Mouse (Mus musculus) lung, embryonic 14.5 days (tissue): Measurements from ENCODE around the gene Tcp10b. TPM values are rescaled to one million over a fixed set of nuclear protein-coding genes. Genes with fewer than 3 reads are reported as not detected.

ENCODE experiments used
- polyA plus RNA-seq: library from polyadenylated mRNA; unstranded; fragments of >200 nt; fragmentation: Nextera tagmentation; extraction: Ambion mirVana; gene quantifications from 2 replicates; pipeline ENCODE4 v1.2.1, GENCODE M21; 2014

Gene Tcp10b
- polyA plus RNA-seq, 1 experiment from 2014 or later: not detected

Other genes starting within 250 kb of the Tcp10b start
- 0.67 and 0.97 TPM in 2 replicates for gene Mas1, start 193.0 kb upstream of the Tcp10b start, polyA plus RNA-seq
- 0.09 TPM in 1 of 2 replicates, not detected in the other for gene Mrgprh, start 185.1 kb upstream of the Tcp10b start, polyA plus RNA-seq
- 1.4 and 2.0 TPM in 2 replicates for gene Pnldc1, start 150.9 kb upstream of the Tcp10b start, polyA plus RNA-seq
- gene Tcp1, start 145.4 kb upstream of the Tcp10b start, polyA plus RNA-seq: 469 and 508 TPM in 2 replicates
- 150 and 151 TPM in 2 replicates for gene Mrpl18, start 144.8 kb upstream of the Tcp10b start, polyA plus RNA-seq
- 0.67 and 0.69 TPM in 2 replicates for gene Acat3, start 120.5 kb upstream of the Tcp10b start, polyA plus RNA-seq
- gene Acat2, start 100.4 kb upstream of the Tcp10b start, polyA plus RNA-seq: 93.7 and 98.2 TPM in 2 replicates
- 136 TPM in 2 replicates for gene Wtap, start 66.9 kb upstream of the Tcp10b start, polyA plus RNA-seq
- gene Sod2, start 54.3 kb upstream of the Tcp10b start, polyA plus RNA-seq: 100 and 106 TPM in 2 replicates
- gene Gpr31b, start 8.8 kb upstream of the Tcp10b start, polyA plus RNA-seq: not detected in 2 replicates
- not detected in 2 replicates for gene Unc93a, start 70.7 kb downstream of the Tcp10b start, polyA plus RNA-seq
- not detected in 2 replicates for gene Smok2a, start 160.1 kb downstream of the Tcp10b start, polyA plus RNA-seq
- gene Smok2b, start 169.2 kb downstream of the Tcp10b start, polyA plus RNA-seq: not detected in 2 replicates